Mouse (Mus musculus): ENCODE data around the gene Matk. TPM values are rescaled to one million over a fixed set of nuclear protein-coding genes. Genes with fewer than 3 reads are reported as not detected.

The Matk gene
- polyA plus RNA-seq, 1 experiment from 2014 or later = 2.6 TPM

DNA sequence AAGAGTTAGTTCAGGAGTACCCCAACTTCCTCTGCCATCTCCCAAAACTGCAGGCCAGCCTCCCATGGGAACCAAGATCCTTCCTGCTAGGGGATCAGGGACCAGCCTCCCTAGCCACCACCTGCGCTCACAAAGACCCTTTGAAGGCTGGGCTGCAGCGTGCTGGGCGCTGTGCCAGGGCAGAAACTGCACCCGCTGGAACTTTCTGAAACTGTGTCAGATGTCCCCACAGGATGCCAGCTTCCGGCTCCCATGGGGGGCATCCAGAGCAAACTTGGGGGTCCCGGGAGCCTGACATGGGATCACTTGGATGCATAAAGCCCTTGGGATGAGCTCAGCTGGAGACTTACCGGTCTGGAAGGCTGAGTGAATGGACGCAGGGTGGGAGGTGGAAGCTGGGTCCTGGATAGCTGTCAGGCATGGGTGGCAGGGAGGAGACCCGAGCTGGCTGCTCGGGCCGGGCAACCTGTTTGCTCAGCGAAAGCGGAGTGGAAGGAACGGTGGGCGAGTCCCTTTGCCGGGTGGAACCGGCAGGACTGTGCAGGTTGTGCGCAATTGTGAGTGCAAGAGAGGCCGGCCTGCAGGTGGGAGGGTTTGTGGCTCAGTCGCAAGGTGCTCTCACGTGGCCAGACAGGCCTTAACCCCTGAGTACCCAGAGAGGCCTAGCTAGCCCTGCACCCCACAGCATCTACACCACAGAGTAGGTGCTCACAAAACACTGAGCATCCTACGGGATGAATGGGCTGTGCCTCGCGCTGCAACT lies 38.1 kb downstream of the Matk start:
- Histone ChIP-seq H3K36me3 (replicated peaks; ENCODE audit: control insufficient read depth, insufficient read depth, low read depth, low read length) (no peaks in the 10 kb centered on the region), H3K4me2 (ENCODE audit: low read depth, low read length) (no peak overlapping the region), H3K27me3 (ENCODE audit: control insufficient read depth, insufficient read depth, low read length) (peaks cover 20% of the 10 kb centered on the region), H3K9me3 (replicated peaks; ENCODE audit: control insufficient read depth, low read length) (no peaks in the 10 kb centered on the region), H3K27ac (replicated peaks; ENCODE audit: low read depth, low read length) (no peak overlapping the region), H3K4me1 (ENCODE audit: control insufficient read depth, insufficient read depth, low read length) (peaks cover 8% of the 10 kb centered on the region; the same call in 1 of the 2 replicates), H3K4me3 (ENCODE audit: low read depth, low read length) (no peak overlapping the region), H3K9ac (replicated peaks; ENCODE audit: low read length) (no peak overlapping the region)
- ATAC-seq (replicated peaks; ENCODE audit: insufficient number of reproducible peaks, low FRiP score, low TSS enrichment, low read depth) = no peak
- WGBS = 14% methylated on average over 24 of the region's 24 CpGs
- DNase-seq (ENCODE audit: low spot score) = no peak

DNA sequence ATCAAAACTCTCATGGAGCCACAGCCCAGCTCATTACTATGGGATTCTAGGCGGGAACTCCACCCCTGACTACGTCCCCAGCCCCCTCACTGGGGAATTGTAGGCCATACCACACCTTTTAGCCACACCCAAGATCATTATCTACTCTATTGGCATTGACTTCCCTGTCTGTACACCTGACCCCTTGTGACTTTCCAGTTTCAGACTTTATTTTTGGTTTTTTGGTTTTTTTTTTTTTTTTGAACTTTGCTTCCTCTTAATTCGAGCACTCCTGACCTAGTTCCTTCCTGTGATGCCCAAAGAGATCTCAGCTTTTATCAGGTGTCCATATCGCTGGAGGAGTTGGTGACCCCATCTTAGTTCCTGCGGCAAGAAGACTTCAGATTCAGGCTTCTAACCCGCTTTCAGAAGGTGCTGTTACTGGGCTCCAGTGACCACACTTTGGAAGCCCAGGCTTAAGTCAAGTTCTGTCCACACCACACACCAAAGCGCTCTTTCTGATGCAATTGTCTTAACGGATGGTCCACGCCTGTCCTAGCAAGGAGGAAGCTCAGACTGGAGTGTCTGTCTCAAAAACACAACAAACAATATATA lies 38.9 kb downstream of the Matk start, which contains the start of gene Tjp3:
Gene Tjp3 (minus strand): TSS at position 71 of the 594 bp plus-strand sequence.
- Histone ChIP-seq H3K36me3 (replicated peaks; ENCODE audit: control insufficient read depth, insufficient read depth, low read depth, low read length) (no peaks in the 10 kb centered on the region), H3K9ac (replicated peaks; ENCODE audit: low read length) (no peak within 1 kb of the TSS), H3K9me3 (replicated peaks; ENCODE audit: control insufficient read depth, low read length) (no peaks in the 10 kb centered on the region), H3K27me3 (ENCODE audit: control insufficient read depth, insufficient read depth, low read length) (peaks cover 19% of the 10 kb centered on the region), H3K4me1 (ENCODE audit: control insufficient read depth, insufficient read depth, low read length) (peaks cover 8% of the 10 kb centered on the region; the same call in 1 of the 2 replicates), H3K27ac (replicated peaks; ENCODE audit: low read depth, low read length) (no peak within 1 kb of the TSS), H3K4me2 (ENCODE audit: low read depth, low read length) (no peak within 1 kb of the TSS), H3K4me3 (ENCODE audit: low read depth, low read length) (peak within 1 kb of the TSS; percentile 91)
- 72% methylated on average over 9 of the region's 9 CpGs for WGBS
- ATAC-seq (replicated peaks; ENCODE audit: insufficient number of reproducible peaks, low FRiP score, low TSS enrichment, low read depth) (no peak), DNase-seq (ENCODE audit: low spot score) (no peak)

DNA sequence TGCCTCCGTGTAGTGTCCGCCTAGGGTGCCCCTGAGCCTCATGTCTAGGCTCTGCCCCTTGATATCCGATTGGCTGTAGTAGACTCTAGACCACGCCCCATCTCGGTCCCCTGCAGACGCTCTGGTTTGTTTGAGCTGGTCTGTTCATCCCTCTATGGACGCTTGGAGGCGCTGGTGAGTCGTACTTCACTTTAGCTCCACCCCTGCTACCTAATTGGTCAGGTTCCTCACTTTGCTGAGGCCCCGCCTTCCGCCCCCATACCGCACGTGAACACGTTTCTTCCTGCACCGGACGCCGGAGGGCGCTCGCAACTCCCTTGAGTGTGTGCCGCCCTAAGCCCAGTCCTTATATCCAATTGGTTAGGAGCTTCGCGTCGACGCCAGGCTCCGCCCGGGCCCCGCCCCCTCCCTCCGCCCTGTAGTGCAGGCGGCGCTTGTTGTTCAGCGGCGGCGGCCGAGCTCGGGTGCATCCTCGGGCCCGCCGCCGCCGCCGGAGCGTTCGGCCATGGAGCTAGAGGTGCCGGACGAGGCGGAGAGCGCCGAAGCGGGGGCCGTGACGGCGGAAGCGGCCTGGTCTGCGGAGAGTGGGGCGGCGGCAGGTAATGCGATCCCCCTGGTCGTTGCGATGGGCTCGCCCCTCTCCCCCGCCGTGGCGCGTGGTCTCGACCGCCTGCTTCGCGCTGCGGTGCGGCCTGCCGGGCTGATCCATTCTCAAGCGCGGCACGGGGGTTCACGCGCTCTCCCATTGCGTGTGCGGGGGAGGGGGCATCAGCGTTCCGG lies 40.0 kb downstream of the Matk start, which contains the start of gene Pip5k1c:
Gene Pip5k1c (plus strand): TSS at position 410 of the 780 bp plus-strand sequence.
- Histone ChIP-seq H3K27ac (replicated peaks; ENCODE audit: low read depth, low read length) (peak within 1 kb of the TSS; percentile 67), H3K9ac (replicated peaks; ENCODE audit: low read length) (peak within 1 kb of the TSS; percentile 87), H3K4me1 (ENCODE audit: control insufficient read depth, insufficient read depth, low read length) (peaks cover 8% of the 10 kb centered on the region; the same call in 1 of the 2 replicates), H3K36me3 (replicated peaks; ENCODE audit: control insufficient read depth, insufficient read depth, low read depth, low read length) (no peaks in the 10 kb centered on the region), H3K4me3 (ENCODE audit: low read depth, low read length) (peak within 1 kb of the TSS; percentile 91), H3K27me3 (ENCODE audit: control insufficient read depth, insufficient read depth, low read length) (peaks cover 18% of the 10 kb centered on the region), H3K4me2 (ENCODE audit: low read depth, low read length) (peak within 1 kb of the TSS; percentile 75), H3K9me3 (replicated peaks; ENCODE audit: control insufficient read depth, low read length) (no peaks in the 10 kb centered on the region)
- DNase-seq (ENCODE audit: low spot score) (peak; percentile 100), ATAC-seq (replicated peaks; ENCODE audit: insufficient number of reproducible peaks, low FRiP score, low TSS enrichment, low read depth) (peak; percentile 89)
- under 1% methylated on average over 76 of the region's 80 CpGs for WGBS

DNA sequence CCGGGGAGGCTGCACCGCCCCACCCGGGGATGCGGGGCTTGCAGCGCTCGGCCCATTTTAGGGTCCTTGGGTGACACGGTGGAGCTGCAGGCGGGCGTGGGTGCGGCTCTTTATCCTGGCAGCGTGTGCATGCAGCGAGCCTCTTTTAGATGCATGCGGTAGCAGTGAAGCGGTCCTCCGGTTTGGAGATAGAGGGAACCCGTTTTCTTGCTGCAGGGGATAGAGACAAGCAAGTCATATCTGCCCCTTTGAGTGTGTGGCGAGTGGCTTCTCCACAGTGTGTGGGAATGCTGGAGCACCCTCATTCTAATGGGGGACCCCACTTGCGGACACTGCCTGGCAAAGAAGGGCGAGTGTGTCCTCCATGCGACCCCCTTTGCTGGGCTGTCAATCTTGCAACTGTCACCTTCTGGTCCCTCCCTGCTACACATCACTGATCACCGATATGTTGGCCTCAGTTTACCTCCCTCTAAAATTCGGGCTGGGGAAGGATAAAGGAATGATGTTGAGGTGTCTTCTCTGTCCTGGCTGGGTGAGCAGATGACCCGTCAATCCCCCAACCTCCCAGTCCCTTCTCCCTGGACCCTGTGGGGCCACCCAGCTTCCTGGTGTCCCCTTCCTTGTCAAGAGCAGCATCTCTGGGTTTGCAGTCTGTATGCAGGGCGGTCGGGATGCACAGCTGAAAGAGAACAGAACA lies 40.7 kb downstream of the Matk start:
- Histone ChIP-seq H3K4me2 (ENCODE audit: low read depth, low read length) (peak overlapping the region; percentile 75), H3K27me3 (ENCODE audit: control insufficient read depth, insufficient read depth, low read length) (peaks cover 18% of the 10 kb centered on the region), H3K4me3 (ENCODE audit: low read depth, low read length) (peak overlapping the region; percentile 91), H3K9me3 (replicated peaks; ENCODE audit: control insufficient read depth, low read length) (no peaks in the 10 kb centered on the region), H3K36me3 (replicated peaks; ENCODE audit: control insufficient read depth, insufficient read depth, low read depth, low read length) (no peaks in the 10 kb centered on the region), H3K9ac (replicated peaks; ENCODE audit: low read length) (peak overlapping the region; percentile 87), H3K27ac (replicated peaks; ENCODE audit: low read depth, low read length) (peak overlapping the region; percentile 67; the same call in 1 of the 2 replicates), H3K4me1 (ENCODE audit: control insufficient read depth, insufficient read depth, low read length) (peaks cover 8% of the 10 kb centered on the region; the same call in 1 of the 2 replicates)
- 3% methylated on average over 24 of the region's 25 CpGs for WGBS
- DNase-seq (ENCODE audit: low spot score) = no peak
- peak; percentile 2; the same call in 1 of the 2 replicates for ATAC-seq (replicated peaks; ENCODE audit: insufficient number of reproducible peaks, low FRiP score, low TSS enrichment, low read depth)

DNA sequence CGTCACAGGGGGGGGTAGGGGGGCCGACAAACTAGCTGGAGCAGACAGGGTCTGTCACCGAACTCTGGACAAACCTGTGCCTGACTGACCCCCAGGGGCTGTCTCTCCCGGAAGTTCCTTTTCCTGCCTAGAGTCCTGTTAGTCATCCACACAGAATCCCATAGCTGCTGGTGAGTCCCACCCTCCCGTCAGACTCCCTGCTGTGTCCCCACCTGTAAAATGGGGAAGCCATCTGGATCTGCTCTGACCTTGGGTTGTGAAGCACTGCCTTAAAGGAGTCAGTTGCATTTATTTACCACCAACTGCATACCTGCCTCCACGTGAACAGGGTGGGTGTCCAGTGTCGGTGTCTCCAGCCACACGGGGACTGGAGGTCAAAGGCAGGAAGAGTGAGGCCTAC lies 41.7 kb downstream of the Matk start:
- H3K9me3 ChIP-seq (replicated peaks; ENCODE audit: control insufficient read depth, low read length) = no peaks in the 10 kb centered on the region
- peaks cover 8% of the 10 kb centered on the region; the same call in 1 of the 2 replicates for H3K4me1 ChIP-seq (ENCODE audit: control insufficient read depth, insufficient read depth, low read length)
- ATAC-seq (replicated peaks; ENCODE audit: insufficient number of reproducible peaks, low FRiP score, low TSS enrichment, low read depth) (no peak), DNase-seq (ENCODE audit: low spot score) (no peak)
- H3K4me2 ChIP-seq (ENCODE audit: low read depth, low read length) = peak overlapping the region; percentile 75
- WGBS = 58% methylated on average over 8 of the region's 8 CpGs
- peaks cover 18% of the 10 kb centered on the region for H3K27me3 ChIP-seq (ENCODE audit: control insufficient read depth, insufficient read depth, low read length)
- no peaks in the 10 kb centered on the region for H3K36me3 ChIP-seq (replicated peaks; ENCODE audit: control insufficient read depth, insufficient read depth, low read depth, low read length)
- H3K9ac ChIP-seq (replicated peaks; ENCODE audit: low read length) = peak overlapping the region; percentile 87
- H3K27ac ChIP-seq (replicated peaks; ENCODE audit: low read depth, low read length) = no peak overlapping the region
- H3K4me3 ChIP-seq (ENCODE audit: low read depth, low read length) = peak overlapping the region; percentile 91

DNA sequence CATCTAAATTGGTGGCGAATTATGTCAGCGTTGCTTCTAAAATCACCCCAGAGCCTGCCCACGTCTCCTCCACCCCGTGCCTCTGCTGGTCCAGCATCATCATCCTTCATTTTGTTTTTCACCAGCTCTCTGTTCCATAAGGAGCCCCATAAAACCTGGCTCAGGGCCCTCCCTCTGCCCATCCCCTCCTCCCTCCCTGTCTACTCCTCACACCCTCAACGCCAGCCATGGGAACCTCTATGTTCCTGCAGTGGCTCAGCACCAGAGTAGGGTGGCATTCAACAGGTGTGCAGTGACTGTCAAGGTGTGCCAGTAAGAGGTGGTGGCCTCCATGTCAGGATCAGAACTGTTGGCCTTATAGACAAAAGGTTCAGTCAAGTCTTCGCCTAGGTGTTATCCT lies 42.5 kb downstream of the Matk start:
- peaks cover 13% of the 10 kb centered on the region for H3K27me3 ChIP-seq (ENCODE audit: control insufficient read depth, insufficient read depth, low read length)
- H3K4me3 ChIP-seq (ENCODE audit: low read depth, low read length) = no peak overlapping the region
- H3K9me3 ChIP-seq (replicated peaks; ENCODE audit: control insufficient read depth, low read length) = no peaks in the 10 kb centered on the region
- no peak overlapping the region for H3K27ac ChIP-seq (replicated peaks; ENCODE audit: low read depth, low read length)
- no peak overlapping the region for H3K9ac ChIP-seq (replicated peaks; ENCODE audit: low read length)
- no peaks in the 10 kb centered on the region for H3K36me3 ChIP-seq (replicated peaks; ENCODE audit: control insufficient read depth, insufficient read depth, low read depth, low read length)
- H3K4me1 ChIP-seq (ENCODE audit: control insufficient read depth, insufficient read depth, low read length) = peaks cover 8% of the 10 kb centered on the region; the same call in 1 of the 2 replicates
- no peak for DNase-seq (ENCODE audit: low spot score)
- no peak overlapping the region for H3K4me2 ChIP-seq (ENCODE audit: low read depth, low read length)
- WGBS = 93% methylated on average over 6 of the region's 6 CpGs
- no peak for ATAC-seq (replicated peaks; ENCODE audit: insufficient number of reproducible peaks, low FRiP score, low TSS enrichment, low read depth)

DNA sequence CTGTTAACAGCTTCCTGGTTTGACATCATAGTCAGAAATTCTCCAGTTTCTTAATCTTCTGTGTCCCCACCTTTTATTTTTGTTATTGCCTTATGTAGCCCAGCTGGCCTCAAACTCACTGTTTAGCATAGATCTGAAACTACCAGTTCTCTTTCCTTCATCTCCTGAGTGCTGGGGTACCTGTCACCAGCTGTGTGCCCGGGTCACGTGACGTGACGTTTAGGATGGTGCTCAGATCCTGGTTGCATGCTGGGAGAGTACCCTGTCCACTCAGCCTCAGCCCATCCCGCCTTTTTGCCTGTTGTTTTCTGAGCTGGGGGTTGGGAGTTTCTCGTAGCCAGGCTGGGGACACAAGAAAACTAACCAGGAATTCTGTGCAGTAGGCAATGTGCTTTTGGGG lies 44.5 kb downstream of the Matk start:
- Histone ChIP-seq H3K36me3 (replicated peaks; ENCODE audit: control insufficient read depth, insufficient read depth, low read depth, low read length) (no peaks in the 10 kb centered on the region), H3K4me2 (ENCODE audit: low read depth, low read length) (no peak overlapping the region), H3K27me3 (ENCODE audit: control insufficient read depth, insufficient read depth, low read length) (no peaks in the 10 kb centered on the region), H3K9me3 (replicated peaks; ENCODE audit: control insufficient read depth, low read length) (no peaks in the 10 kb centered on the region), H3K9ac (replicated peaks; ENCODE audit: low read length) (no peak overlapping the region), H3K27ac (replicated peaks; ENCODE audit: low read depth, low read length) (no peak overlapping the region), H3K4me1 (ENCODE audit: control insufficient read depth, insufficient read depth, low read length) (peaks cover 8% of the 10 kb centered on the region; the same call in 1 of the 2 replicates), H3K4me3 (ENCODE audit: low read depth, low read length) (no peak overlapping the region)
- DNase-seq (ENCODE audit: low spot score) (no peak), ATAC-seq (replicated peaks; ENCODE audit: insufficient number of reproducible peaks, low FRiP score, low TSS enrichment, low read depth) (no peak)
- 67% methylated on average over 6 of the region's 6 CpGs for WGBS

All from embryonic facial prominence, embryonic 11.5 days (tissue).